23 mouse cellular contexts compared by ENCODE assay signal in the genomic region with DNA sequence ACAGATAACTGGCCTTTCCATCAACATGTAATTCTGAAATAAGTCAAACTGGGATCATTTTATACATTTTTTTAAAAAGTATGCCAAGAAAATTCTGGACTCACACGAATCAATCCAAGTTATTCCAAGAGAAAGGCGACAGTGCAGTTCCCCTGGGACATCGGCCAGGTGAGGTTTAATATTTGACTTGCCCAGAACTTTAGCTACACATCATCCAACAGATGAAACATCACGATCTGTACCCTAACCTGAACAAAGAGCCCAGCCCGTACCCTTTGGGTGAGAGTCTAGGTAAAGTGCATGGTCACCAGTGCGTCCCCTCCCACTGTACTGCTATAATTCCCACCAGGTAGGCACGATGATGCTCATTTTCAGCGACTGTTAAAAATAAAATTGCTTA. TPM values are rescaled to one million over a fixed set of nuclear protein-coding genes. Genes with fewer than 3 reads are reported as not detected.
DNase-seq lines count a peak whose midpoint lies in the region; ATAC-seq lines count a peak whose summit lies in the region.
"Had no signal": no experiment of that assay in that cellular context is flagged by ENCODE, and none has a peak within 500 bp of the region (broad histone marks: within the 10 kb centered on the region; RNA-seq: fewer than 3 reads in every experiment).

No protein-coding gene starts in this region.

- H3K36me3 ChIP-seq in heart, embryonic 10.5 days: peaks cover 78% of the 10 kb centered on the region
- H3K36me3 ChIP-seq in kidney, embryonic 15.5 days: peaks cover 84% of the 10 kb centered on the region

- H3K9ac ChIP-seq in kidney, embryonic 15.5 days: no peak overlapping the region
- H3K9ac ChIP-seq: embryonic facial prominence, embryonic 12.5 days; forebrain, embryonic 15.5 days; heart, embryonic 12.5 days had no signal

- no peak overlapping the region for H3K4me3 ChIP-seq in heart, embryonic 10.5 days
- no peak overlapping the region for H3K4me3 ChIP-seq in kidney, embryonic 15.5 days (replicated peaks)
- H3K4me3 ChIP-seq: embryonic facial prominence, embryonic 12.5 days; forebrain, embryonic 15.5 days; heart, adult 2 months; heart, embryonic 12.5 days had no signal

- DNase-seq in heart, embryonic 10.5 days (ENCODE audit: low spot score): peak; percentile 14
- no peak for DNase-seq in heart, postnatal 14 days
- peak; percentile 70 to 79 for DNase-seq in kidney, adult 8-10 months
- DNase-seq in kidney, adult 9 months: peak; percentile 88
- DNase-seq in kidney, postnatal 25 days: peak; percentile 69 to 76
- DNase-seq in urinary bladder, postnatal 25 days (ENCODE audit: low spot score): no peak
- DNase-seq: adrenal gland, postnatal 14 days; cerebellum, adult 11-12 months; cerebellum, adult 9-10 months; cerebellum, postnatal 25 days; gastrocnemius, postnatal 36 days; heart, adult 2 months; heart, postnatal 36 days had no signal

- intact Hi-C loops in heart, postnatal 14 days (cut with DNase I): no loop called here

- no peak for ATAC-seq in kidney, embryonic 15.5 days (replicated peaks; ENCODE audit: low FRiP score)
- ATAC-seq: forebrain, embryonic 15.5 days had no signal

- no peaks in the 10 kb centered on the region for H3K4me1 ChIP-seq in heart, embryonic 10.5 days
- H3K4me1 ChIP-seq in kidney, embryonic 15.5 days: no peaks in the 10 kb centered on the region
- H3K4me1 ChIP-seq: embryonic facial prominence, embryonic 12.5 days; forebrain, embryonic 15.5 days; heart, embryonic 12.5 days had no signal

- H3K27me3 ChIP-seq in heart, embryonic 10.5 days (ENCODE audit: insufficient read depth, poor library complexity, severe bottlenecking): no peaks in the 10 kb centered on the region
- H3K27me3 ChIP-seq in kidney, embryonic 15.5 days: no peaks in the 10 kb centered on the region
- H3K27me3 ChIP-seq: embryonic facial prominence, embryonic 12.5 days; forebrain, embryonic 15.5 days; heart, embryonic 12.5 days had no signal

- H3K4me2 ChIP-seq in kidney, embryonic 15.5 days: no peak overlapping the region
- H3K4me2 ChIP-seq: embryonic facial prominence, embryonic 12.5 days; forebrain, embryonic 15.5 days; heart, embryonic 12.5 days had no signal

- 92% methylated on average over 8 of the region's 8 CpGs for WGBS in heart, embryonic 10.5 days
- 94% methylated on average over 8 of the region's 8 CpGs for WGBS in kidney, embryonic 15.5 days

- H3K27ac ChIP-seq in heart, embryonic 10.5 days: no peak overlapping the region
- H3K27ac ChIP-seq in kidney, embryonic 15.5 days: no peak overlapping the region
- H3K27ac ChIP-seq: embryonic facial prominence, embryonic 12.5 days; forebrain, embryonic 15.5 days; heart, adult 2 months had no signal

- no peaks in the 10 kb centered on the region for H3K9me3 ChIP-seq in heart, embryonic 10.5 days
- H3K9me3 ChIP-seq in kidney, embryonic 15.5 days (replicated peaks): no peaks in the 10 kb centered on the region
- H3K9me3 ChIP-seq: embryonic facial prominence, embryonic 12.5 days; forebrain, embryonic 15.5 days; heart, embryonic 12.5 days had no signal

RNA-seq across cellular contexts. Expression of a gene that starts 19.0 kb away (rescaled TPM):
- 8.6 and 10.5 TPM in 2 replicates for polyA plus RNA-seq in heart, embryonic 10.5 days (2016; fragmentation: Nextera tagmentation; extraction: Ambion mirVana)
- 10 to 100 TPM; 19.9 to 23.2 TPM for total RNA-seq in heart, postnatal 14 days (2021)
- 8.3 and 8.7 TPM in 2 replicates for polyA plus RNA-seq in kidney, embryonic 15.5 days (2015; fragmentation: Nextera tagmentation; extraction: Ambion mirVana)

RNA-seq across cellular contexts. Expression of a gene that starts 21.5 kb away (rescaled TPM):
- polyA plus RNA-seq in heart, embryonic 10.5 days (2016; fragmentation: Nextera tagmentation; extraction: Ambion mirVana): 63.0 and 67.4 TPM in 2 replicates
- 10 to 100 TPM; 49.1 to 55.4 TPM for total RNA-seq in heart, postnatal 14 days (2021)
- polyA plus RNA-seq in kidney, embryonic 15.5 days (2015; fragmentation: Nextera tagmentation; extraction: Ambion mirVana): 52.2 and 56.4 TPM in 2 replicates

RNA-seq across cellular contexts. Expression of a gene that starts 36.3 kb away (rescaled TPM):
- polyA plus RNA-seq in heart, embryonic 10.5 days (2016; fragmentation: Nextera tagmentation; extraction: Ambion mirVana): not detected in 2 replicates
- total RNA-seq in heart, postnatal 14 days (2021): not detected
- not detected in 2 replicates for polyA plus RNA-seq in kidney, embryonic 15.5 days (2015; fragmentation: Nextera tagmentation; extraction: Ambion mirVana)
- total RNA-seq: adrenal gland, adult 18-20 months; adrenal gland, postnatal 14 days; gastrocnemius, adult 8-10 months; gastrocnemius, postnatal 36 days; heart, adult 2 months; heart, postnatal 36 days; MEL had no signal
- polyA plus RNA-seq: cortical plate, adult 2 months; embryonic facial prominence, embryonic 12.5 days; forebrain, embryonic 15.5 days; heart, adult 2 months; heart, embryonic 12.5 days; heart, embryonic 16.5 days; hindbrain, embryonic 11.5 days had no signal

Comparison
In these comparisons a context has a peak if more than half of its experiments do, and no peak if none do; other contexts are left out.
1. DNase-seq: peak in heart, embryonic 10.5 days (single experiment), kidney, adult 8-10 months (2 of 2), kidney, adult 9 months (single experiment) and kidney, postnatal 25 days (2 of 2); none in heart, postnatal 14 days (0 of 2) and urinary bladder, postnatal 25 days (single experiment).